Mouse (Mus musculus): ENCODE results near the gene Abhd6.

GRCm38 (mm10) chr14:8042577-8042976, 39.9 kb downstream of the Abhd6 start:
- TF ChIP-seq CTCF (conservative IDR thresholded peaks at IDR 0.05; ENCODE audit: low read length) (no peak), NANOG (IDR thresholded peaks at IDR 0.05; ENCODE audit: borderline replicate concordance, low read length) (no peak)
